Mouse (Mus musculus) lung, postnatal 36 days (tissue): ENCODE data around the gene Rnf38.
A peak's percentile ranks its signal among the peaks of the same experiment; 100 is the strongest.

Experiments used
- DNase-seq: peaks from one replicate; pipeline ENCODE4 v3.0.0; 2022; ENCODE audit warnings: mixed read lengths

The Rnf38 gene

DNA sequence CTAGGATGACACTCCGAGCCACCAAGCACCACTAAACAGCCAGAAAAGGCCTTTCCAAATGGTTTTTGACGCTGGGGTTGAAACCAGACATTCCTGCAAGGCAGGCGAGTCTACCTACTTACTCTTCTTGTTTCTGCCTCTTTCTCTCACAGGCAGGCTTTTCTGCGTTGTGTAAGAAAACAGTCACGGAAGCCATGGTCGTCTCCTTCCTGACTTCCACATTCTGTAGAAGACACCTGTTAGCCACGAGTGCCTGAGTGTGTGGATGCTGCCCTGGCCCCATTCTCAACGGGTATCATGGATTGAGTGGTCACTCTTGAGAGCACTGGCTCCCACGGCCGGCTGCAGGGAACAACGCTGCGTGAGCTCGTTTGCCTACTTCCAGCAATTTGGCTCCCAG lies 118.5 kb downstream of the Rnf38 start:
- no peak for DNase-seq

DNA sequence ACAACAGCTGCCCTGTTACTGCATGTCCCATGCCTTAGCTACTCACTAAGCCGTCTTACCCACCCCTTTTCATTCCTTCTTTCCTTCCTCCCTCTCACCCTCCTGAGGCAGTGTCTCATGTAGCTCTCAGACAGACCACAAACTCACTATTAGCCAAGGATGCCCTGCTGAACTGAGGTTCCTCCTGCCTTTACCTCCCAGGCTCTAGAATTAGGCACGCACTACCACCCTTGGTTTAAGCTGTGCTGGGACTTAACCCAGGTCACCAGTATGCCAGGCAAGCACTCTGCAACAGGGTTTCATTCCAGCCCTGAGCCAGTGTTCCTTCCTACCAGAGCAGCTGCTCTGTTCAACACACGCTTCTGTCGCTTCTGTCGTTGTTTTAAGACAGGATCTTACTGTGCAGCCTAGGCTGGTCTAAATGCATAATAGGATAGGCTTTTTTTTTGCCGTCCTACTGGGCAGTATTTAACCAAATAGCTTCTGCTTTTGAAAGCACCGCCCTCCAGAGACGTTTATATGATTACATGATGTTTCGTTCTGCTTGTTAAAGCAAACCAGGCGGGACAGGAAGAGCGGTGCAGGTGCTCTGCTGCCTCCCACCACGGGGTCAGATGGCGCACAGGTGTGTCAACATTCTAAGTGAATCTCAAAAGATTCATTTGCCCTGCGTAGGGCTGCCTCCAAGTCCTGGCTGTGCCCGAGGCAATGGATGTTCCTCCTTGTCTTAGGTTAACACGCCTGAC lies 120.0 kb downstream of the Rnf38 start:
- peak; percentile 15 for DNase-seq

GRCm38 (mm10) chr4:44112741-44113140 lies 120.8 kb downstream of the Rnf38 start:
- DNase-seq, result peak; percentile 33

DNA sequence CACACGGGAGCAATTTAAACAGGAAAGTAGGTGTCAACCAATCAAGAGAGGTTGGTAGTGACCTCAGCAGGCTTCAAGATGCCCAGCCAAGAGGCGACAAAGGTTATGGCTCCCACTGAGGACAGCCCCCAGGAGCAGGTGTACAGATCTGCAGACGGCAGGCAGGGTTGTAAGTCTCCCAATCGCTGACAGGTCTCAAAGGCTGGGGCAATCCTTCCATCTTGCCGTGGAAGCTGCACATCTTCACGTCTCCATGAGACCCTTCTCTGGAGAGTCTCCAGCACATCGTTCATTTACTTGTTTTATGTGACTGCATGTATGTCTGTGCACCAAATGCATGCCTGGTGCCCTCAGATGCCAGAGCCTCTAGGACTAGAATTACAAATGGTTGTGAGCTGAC lies 122.8 kb downstream of the Rnf38 start:
- DNase-seq, result no peak

DNA sequence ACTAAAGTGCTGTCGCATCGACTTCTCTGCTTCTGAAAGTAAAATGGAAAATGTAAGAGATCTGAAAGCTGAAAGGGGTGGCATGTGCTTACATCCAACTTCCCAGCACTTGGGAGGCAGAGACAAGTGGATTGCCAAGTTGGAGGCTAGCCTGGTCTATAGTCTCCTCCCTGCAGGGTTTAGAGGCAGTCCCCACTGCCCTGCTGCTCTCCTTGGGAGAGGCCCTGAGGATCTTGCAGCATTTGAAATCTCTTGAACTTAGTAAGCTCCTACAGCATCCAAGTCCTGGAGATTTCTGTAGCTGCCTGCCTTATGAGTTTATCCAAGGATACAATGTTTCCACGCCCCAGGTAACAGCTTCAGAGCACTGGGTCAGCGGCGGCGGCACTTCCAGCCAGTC lies 125.3 kb downstream of the Rnf38 start:
- DNase-seq, result no peak

GRCm38 (mm10) chr4:44107339-44107738 lies 126.2 kb downstream of the Rnf38 start:
- peak; percentile 65 for DNase-seq

DNA sequence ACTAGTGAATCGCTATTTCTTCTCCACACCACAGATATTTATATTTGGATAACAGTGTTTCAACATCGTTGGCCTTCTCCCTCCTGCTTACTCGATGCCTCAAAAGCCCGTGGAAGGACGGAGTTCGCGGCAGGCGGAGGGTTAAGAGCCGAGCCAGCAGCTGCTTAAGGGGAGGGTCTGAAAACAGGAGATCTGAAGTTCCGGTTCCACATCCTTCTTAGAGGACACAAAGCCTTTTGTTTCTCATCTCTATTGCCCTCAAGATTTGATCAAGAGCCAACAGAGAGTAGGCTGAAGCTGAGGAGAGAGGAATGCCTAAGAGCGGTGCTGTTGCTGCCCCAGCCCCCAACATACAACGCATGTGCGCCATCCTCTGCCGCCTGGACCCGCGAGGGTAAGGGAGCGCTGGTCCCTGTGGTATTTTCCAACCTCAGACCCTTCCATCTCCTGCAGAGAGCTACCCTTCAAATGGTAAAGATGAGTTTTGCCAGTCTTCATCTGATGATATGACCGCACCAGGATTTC lies 127.2 kb downstream of the Rnf38 start:
- no peak for DNase-seq

DNA sequence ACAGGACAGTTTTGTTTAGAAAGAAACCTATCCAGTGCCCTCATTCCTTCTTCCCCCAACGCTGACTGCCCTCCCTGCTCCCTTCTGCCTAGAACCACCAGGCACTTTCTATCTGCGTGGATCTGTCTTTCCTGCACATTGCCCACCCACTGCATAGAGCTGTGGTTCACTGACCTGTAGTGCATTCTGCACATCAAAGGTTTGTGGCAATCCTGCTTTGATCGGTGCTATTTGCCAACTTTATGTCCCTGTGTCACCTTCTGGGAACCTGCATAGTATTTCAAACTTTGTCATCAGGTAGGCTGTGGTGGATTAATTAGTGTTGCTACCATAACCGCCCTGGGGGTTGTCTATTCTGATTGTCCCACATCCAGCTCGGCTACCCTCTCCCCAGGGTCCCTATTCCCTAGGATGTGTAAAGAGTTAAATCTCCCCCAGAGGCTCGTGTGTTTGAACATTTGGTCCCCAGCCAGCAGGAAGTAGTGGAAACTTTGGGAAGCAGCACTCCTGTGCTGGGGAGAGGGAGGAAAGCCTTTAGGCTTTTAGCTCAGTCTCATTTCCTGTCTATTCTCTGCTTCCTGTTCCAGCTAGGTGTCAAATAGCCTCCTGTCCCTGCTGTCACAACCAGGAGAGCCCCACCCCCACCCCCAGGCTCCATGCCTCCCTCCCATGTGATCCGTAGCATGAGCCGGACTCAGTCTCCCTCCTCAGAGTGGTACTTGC lies 129.2 kb downstream of the Rnf38 start:
- DNase-seq, result no peak

DNA sequence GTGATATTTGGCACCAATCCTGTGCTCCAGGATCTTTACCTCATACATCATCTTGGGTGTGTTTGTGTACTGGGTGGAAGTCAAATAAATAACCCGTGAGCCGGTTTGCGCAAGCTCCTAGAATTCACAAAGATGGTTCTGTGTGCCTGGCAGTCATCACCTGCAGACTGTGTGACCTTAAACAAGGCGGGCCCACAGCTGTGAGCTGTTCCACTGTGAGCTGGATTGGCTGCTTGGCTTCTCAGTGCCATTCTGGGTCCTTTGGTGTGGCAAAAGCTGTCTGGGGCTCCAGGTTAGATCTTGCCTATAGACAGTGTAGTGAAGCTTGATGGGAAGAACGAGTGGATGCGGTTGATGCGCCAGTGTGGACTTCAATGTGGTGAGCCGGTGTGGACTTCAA lies 130.0 kb downstream of the Rnf38 start:
- DNase-seq, result peak; percentile 19

DNA sequence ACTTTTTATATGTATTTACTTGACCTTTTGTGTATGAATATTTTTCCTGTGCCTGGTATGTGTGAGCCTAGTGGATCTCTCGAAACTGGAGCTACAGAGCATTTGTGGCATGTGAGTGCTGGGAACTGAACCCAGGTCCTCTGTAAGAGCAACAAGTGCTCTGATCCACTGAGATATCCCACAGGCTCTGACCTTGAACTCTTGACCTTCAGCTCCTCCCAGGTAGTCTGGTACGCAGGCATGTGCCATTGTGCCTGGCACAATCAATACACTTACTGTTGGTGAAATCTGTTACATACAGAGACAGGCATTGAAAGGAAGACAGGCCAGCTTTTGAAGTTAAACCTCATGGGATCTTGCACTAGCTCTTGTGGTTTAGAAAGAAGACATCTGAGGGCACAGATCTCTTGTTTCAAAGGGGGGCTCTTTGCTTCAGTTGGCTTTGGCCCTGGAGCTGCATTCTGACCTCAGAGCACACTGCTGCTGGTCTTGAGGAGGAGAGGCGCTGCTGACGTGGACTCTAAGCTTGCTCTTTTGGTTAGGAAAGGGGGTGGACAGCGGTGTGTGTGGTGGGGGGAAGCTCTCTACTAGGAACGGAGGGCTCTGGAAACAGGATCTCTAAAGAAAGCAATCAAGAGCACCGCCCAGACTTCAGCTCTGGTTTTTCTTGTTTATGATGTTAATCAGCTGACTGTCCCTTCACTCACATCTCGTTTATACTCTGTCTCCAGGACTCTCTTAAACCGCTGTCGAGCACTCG lies 135.8 kb downstream of the Rnf38 start:
- DNase-seq, result no peak

- peak; percentile 15 for DNase-seq
These were observed 139.1 kb downstream of the Rnf38 start for GRCm38 (mm10) chr4:44094475-44094874.

DNA sequence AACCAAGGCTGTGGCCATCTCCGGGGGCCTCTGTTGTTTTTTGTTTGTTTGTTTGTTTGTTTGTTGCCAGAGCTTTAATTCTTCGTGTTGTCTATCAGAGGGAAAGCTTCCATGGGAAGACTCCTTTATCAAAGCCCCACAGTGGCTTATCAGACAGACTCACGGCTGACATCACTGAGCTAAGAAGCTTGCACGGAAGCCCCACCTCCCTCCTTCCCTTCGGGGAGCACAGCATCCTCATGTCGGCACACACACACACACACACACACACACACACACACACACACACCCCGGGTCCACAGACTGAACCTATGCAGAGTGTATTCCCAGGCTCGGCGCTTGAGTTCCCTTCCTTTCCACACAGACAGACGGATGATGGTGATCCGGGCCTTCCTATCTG lies 141.2 kb downstream of the Rnf38 start:
- DNase-seq, result no peak

GRCm38 (mm10) chr4:44085566-44085965 lies 148.0 kb downstream of the Rnf38 start:
- DNase-seq, result no peak

DNA sequence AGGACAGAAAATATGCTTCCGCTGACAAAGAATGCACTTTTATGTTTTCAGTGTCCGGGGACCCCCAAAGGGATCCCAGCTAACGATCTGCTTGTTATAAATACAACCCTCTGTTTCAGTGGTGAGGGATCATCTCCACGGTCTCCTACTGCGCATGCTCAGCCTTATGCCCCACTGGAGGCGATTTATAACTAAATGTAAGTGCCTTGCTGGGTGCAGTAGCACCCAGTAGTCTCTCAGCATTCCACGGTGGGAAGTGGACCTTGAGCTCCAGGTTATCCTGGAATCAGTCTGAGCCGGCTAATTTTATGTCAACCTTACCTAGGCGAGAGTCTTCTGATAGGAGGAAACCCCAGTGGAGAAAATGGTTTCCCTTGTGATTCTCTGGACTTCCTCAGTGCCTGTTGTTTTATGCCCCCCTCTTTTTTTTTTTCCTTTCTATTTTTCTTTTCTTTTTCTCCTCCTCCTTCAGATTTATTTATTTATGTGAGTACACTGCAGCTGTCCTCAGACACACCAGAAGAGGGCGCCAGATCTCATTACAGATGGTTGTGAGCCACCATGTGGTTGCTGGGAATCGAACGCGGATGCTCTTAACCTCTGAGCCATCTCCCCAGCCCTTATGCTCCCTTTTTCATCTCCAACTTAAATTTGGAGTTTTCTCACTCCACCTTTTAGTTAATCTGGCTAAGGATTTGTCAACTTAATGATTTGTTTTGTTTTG lies 148.8 kb downstream of the Rnf38 start:
- no peak for DNase-seq

DNA sequence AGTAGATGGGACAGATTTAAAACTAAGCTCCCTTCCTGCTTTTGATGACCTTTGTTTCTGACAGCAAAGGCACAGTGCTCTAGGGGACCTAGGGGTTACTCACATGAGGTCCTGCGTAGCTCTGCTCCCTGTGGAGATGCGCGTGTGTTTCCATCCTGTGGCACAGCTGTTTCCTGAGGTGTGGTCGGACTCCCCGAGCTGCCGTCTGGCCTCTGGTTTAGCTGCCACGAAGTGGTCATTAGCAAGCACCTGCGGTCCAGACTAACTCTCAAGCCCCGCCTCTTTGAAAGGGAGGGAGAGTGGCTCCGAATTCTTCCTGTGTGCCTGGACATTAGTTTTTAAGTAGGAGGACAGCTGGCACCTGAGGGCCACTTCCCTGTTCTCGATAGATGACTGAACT lies 149.6 kb downstream of the Rnf38 start, which contains the start of gene Gne:
Gne (minus strand) TSS at position 233 of the 400 bp plus-strand sequence.
- peak; percentile 61 for DNase-seq

- DNase-seq, result peak; percentile 30
These were observed 155.1 kb downstream of the Rnf38 start for GRCm38 (mm10) chr4:44078358-44078933.
